Mouse (Mus musculus) layer of hippocampus, adult 8-10 months (tissue): ENCODE results near the gene Fam78a. TPM values are rescaled to one million over a fixed set of nuclear protein-coding genes. Genes with fewer than 3 reads are reported as not detected.

ENCODE experiments used
- DNase-seq, 2 experiments: peaks; one replicate each; pipeline ENCODE4 v3.0.0; 2022; ENCODE audit warnings: low spot score in 2 of 2
- total RNA-seq, 4 experiments: library from RNA; stranded (reverse); gene quantifications; 2 replicates each; pipeline ENCODE4 v1.2.4; 2022

The Fam78a gene
- total RNA-seq, 4 experiments from 2014 or later = 4.3 to 6.2 (median 5.3) TPM

- no peak for DNase-seq
These were observed 18.3 kb upstream of the Fam78a start for GRCm38 (mm10) chr2:32102944-32103343.

- no peak for DNase-seq
These were observed 11.4 kb upstream of the Fam78a start for GRCm38 (mm10) chr2:32096122-32096420.

- DNase-seq = peak; percentile 82 to 86
These were observed 10.9 kb upstream of the Fam78a start, which contains the start of gene Plpp7 for GRCm38 (mm10) chr2:32095351-32096121. Gene Plpp7, plus strand, starts transcription at chr2:32095528.

- no peak for DNase-seq
These were observed 9.5 kb upstream of the Fam78a start for GRCm38 (mm10) chr2:32094001-32094707.

- no peak for DNase-seq
These were observed 7.3 kb upstream of the Fam78a start for GRCm38 (mm10) chr2:32091956-32092355.

GRCm38 (mm10) chr2:32090145-32090544 lies 5.5 kb upstream of the Fam78a start:
- DNase-seq = no peak

GRCm38 (mm10) chr2:32089606-32090005 lies 4.9 kb upstream of the Fam78a start:
- DNase-seq = no peak

- no peak for DNase-seq
These were observed 3.8 kb upstream of the Fam78a start for GRCm38 (mm10) chr2:32088372-32088981.

- no peak for DNase-seq
These were observed 2.9 kb upstream of the Fam78a start for GRCm38 (mm10) chr2:32087606-32088005.

GRCm38 (mm10) chr2:32085231-32085630 lies 574 bp upstream of the Fam78a start:
- DNase-seq = no peak

GRCm38 (mm10) chr2:32084872-32085199 lies 179 bp upstream of the Fam78a start:
- DNase-seq = no peak

- no peak for DNase-seq
These were observed 1.3 kb downstream of the Fam78a start for GRCm38 (mm10) chr2:32083159-32084011.

- no peak for DNase-seq
These were observed 2.4 kb downstream of the Fam78a start for GRCm38 (mm10) chr2:32082229-32082628.

GRCm38 (mm10) chr2:32081296-32081929 lies 3.2 kb downstream of the Fam78a start:
- no peak for DNase-seq

GRCm38 (mm10) chr2:32080681-32081080 lies 4.0 kb downstream of the Fam78a start:
- no peak for DNase-seq

GRCm38 (mm10) chr2:32079191-32079725 lies 5.4 kb downstream of the Fam78a start:
- no peak for DNase-seq

- no peak for DNase-seq
These were observed 6.1 kb downstream of the Fam78a start for GRCm38 (mm10) chr2:32078522-32078921.

GRCm38 (mm10) chr2:32077744-32078143 lies 6.9 kb downstream of the Fam78a start:
- DNase-seq = no peak

GRCm38 (mm10) chr2:32075368-32075767 lies 9.3 kb downstream of the Fam78a start:
- DNase-seq = no peak

- peak in 1 of 2 experiments; percentile 17 for DNase-seq
These were observed 10.3 kb downstream of the Fam78a start for GRCm38 (mm10) chr2:32074404-32074803.

- DNase-seq = no peak
These were observed 13.9 kb downstream of the Fam78a start for GRCm38 (mm10) chr2:32070747-32071146.
